Mouse (Mus musculus): ENCODE results near the gene 2610318N02Rik. TPM values are rescaled to one million over a fixed set of nuclear protein-coding genes. Genes with fewer than 3 reads are reported as not detected.
A peak's percentile ranks its signal among the peaks of the same experiment; 100 is the strongest.
"Not testable (repeated sequence)": the region's sequence is repeated elsewhere in the genome, so short reads cannot be mapped to it uniquely, and the experiment has no call there.

2610318N02Rik gene
- polyA plus RNA-seq (2015; fragmentation: Nextera tagmentation; extraction: Ambion mirVana): 3.5 and 4.4 TPM in 2 replicates

- Histone ChIP-seq H3K4me3 (ENCODE audit: low read depth, low read length) (peak within 1 kb of the TSS; percentile 32), H3K4me2 (replicated peaks; ENCODE audit: low read depth) (peak within 1 kb of the TSS; percentile 67), H3K4me1 (replicated peaks; ENCODE audit: control insufficient read depth, insufficient read depth) (0 out of 2 replicates have a peak, but pooled peaks cover 3% of the 10 kb centered on the region), H3K27me3 (ENCODE audit: control insufficient read depth, insufficient read depth, low read length) (no peaks in the 10 kb centered on the region), H3K27ac (replicated peaks) (no peak within 1 kb of the TSS; the same call in 1 of the 2 replicates), H3K36me3 (ENCODE audit: control insufficient read depth, insufficient read depth, low read length) (no peaks in the 10 kb centered on the region), H3K9ac (ENCODE audit: low read length) (peak within 1 kb of the TSS; percentile 45), H3K9me3 (ENCODE audit: control insufficient read depth, low read length) (no peaks in the 10 kb centered on the region)
- peak; percentile 88 for ATAC-seq (ENCODE audit: low FRiP score, low TSS enrichment)
- 3% methylated on average over 25 of the region's 25 CpGs for WGBS
- no peak for TF ChIP-seq EP300 (optimal IDR thresholded peaks at IDR 0.05)
- TF ChIP-seq CTCF (IDR thresholded peaks at IDR 0.05; ENCODE audit: low read depth): peak; percentile 15; the same call in 1 of the 2 replicates
- peak; percentile 85 for DNase-seq (ENCODE audit: low spot score)
Measured at GRCm38 (mm10) chr16:17124871-17125520, at the start of gene 2610318N02Rik. Gene 2610318N02Rik (minus strand): TSS chr16:17125167.

GRCm38 (mm10) chr16:17168049-17168448 is 43.1 kb upstream of the 2610318N02Rik start:
- peaks cover 4% of the 10 kb centered on the region; the same call in 1 of the 2 replicates for H3K36me3 ChIP-seq (ENCODE audit: control insufficient read depth, insufficient read depth, low read length)
- H3K27ac ChIP-seq (replicated peaks): peak overlapping the region; percentile 35; the same call in 1 of the 2 replicates
- H3K9me3 ChIP-seq (ENCODE audit: control insufficient read depth, low read length): no peaks in the 10 kb centered on the region
- ATAC-seq (ENCODE audit: low FRiP score, low TSS enrichment): no peak; the same call in 1 of the 2 replicates
- no peak for TF ChIP-seq CTCF (IDR thresholded peaks at IDR 0.05; ENCODE audit: low read depth)
- TF ChIP-seq EP300 (optimal IDR thresholded peaks at IDR 0.05): no peak
- WGBS: 65% methylated on average over 5 of the region's 5 CpGs
- H3K4me2 ChIP-seq (replicated peaks; ENCODE audit: low read depth): no peak overlapping the region
- peak; percentile 45 for DNase-seq (ENCODE audit: low spot score)
- no peaks in the 10 kb centered on the region for H3K4me1 ChIP-seq (replicated peaks; ENCODE audit: control insufficient read depth, insufficient read depth)
- H3K27me3 ChIP-seq (ENCODE audit: control insufficient read depth, insufficient read depth, low read length): no peaks in the 10 kb centered on the region
- H3K4me3 ChIP-seq (ENCODE audit: low read depth, low read length): no peak overlapping the region
- no peak overlapping the region for H3K9ac ChIP-seq (ENCODE audit: low read length)

- H3K27ac ChIP-seq (replicated peaks): peak overlapping the region; percentile 61; the same call in 1 of the 2 replicates
- H3K4me1 ChIP-seq (replicated peaks; ENCODE audit: control insufficient read depth, insufficient read depth): no peaks in the 10 kb centered on the region
- peaks cover 4% of the 10 kb centered on the region; the same call in 1 of the 2 replicates for H3K36me3 ChIP-seq (ENCODE audit: control insufficient read depth, insufficient read depth, low read length)
- no peak overlapping the region for H3K4me3 ChIP-seq (ENCODE audit: low read depth, low read length)
- no peak overlapping the region for H3K4me2 ChIP-seq (replicated peaks; ENCODE audit: low read depth)
- TF ChIP-seq EP300 (optimal IDR thresholded peaks at IDR 0.05) (no peak), CTCF (IDR thresholded peaks at IDR 0.05; ENCODE audit: low read depth) (no peak)
- H3K27me3 ChIP-seq (ENCODE audit: control insufficient read depth, insufficient read depth, low read length): no peaks in the 10 kb centered on the region
- no peaks in the 10 kb centered on the region for H3K9me3 ChIP-seq (ENCODE audit: control insufficient read depth, low read length)
- DNase-seq (ENCODE audit: low spot score) (no peak), ATAC-seq (ENCODE audit: low FRiP score, low TSS enrichment) (peak; percentile 90)
- H3K9ac ChIP-seq (ENCODE audit: low read length): no peak overlapping the region
Measured at GRCm38 (mm10) chr16:17167179-17167578, 42.2 kb upstream of the 2610318N02Rik start.

- WGBS: 67% methylated on average over 1 of the region's 1 CpGs
- H3K9ac ChIP-seq (ENCODE audit: low read length); H3K4me2 ChIP-seq (replicated peaks; ENCODE audit: low read depth); ATAC-seq (ENCODE audit: low FRiP score, low TSS enrichment); H3K27ac ChIP-seq (replicated peaks); H3K4me1 ChIP-seq (replicated peaks; ENCODE audit: control insufficient read depth, insufficient read depth); DNase-seq (ENCODE audit: low spot score); H3K36me3 ChIP-seq (ENCODE audit: control insufficient read depth, insufficient read depth, low read length); H3K9me3 ChIP-seq (ENCODE audit: control insufficient read depth, low read length); H3K27me3 ChIP-seq (ENCODE audit: control insufficient read depth, insufficient read depth, low read length); H3K4me3 ChIP-seq (ENCODE audit: low read depth, low read length): not testable (repeated sequence)
Measured at GRCm38 (mm10) chr16:17165478-17165877, 40.5 kb upstream of the 2610318N02Rik start.

- 92% methylated on average over 2 of the region's 2 CpGs for WGBS
- H3K9me3 ChIP-seq (ENCODE audit: control insufficient read depth, low read length): no peaks in the 10 kb centered on the region
- no peak overlapping the region for H3K9ac ChIP-seq (ENCODE audit: low read length)
- no peaks in the 10 kb centered on the region for H3K4me1 ChIP-seq (replicated peaks; ENCODE audit: control insufficient read depth, insufficient read depth)
- H3K4me3 ChIP-seq (ENCODE audit: low read depth, low read length): no peak overlapping the region
- no peak overlapping the region for H3K27ac ChIP-seq (replicated peaks)
- no peak overlapping the region for H3K4me2 ChIP-seq (replicated peaks; ENCODE audit: low read depth)
- DNase-seq (ENCODE audit: low spot score) (no peak), ATAC-seq (ENCODE audit: low FRiP score, low TSS enrichment) (no peak)
- no peaks in the 10 kb centered on the region for H3K27me3 ChIP-seq (ENCODE audit: control insufficient read depth, insufficient read depth, low read length)
- no peak for TF ChIP-seq EP300 (optimal IDR thresholded peaks at IDR 0.05)
- no peak for TF ChIP-seq CTCF (IDR thresholded peaks at IDR 0.05; ENCODE audit: low read depth)
- H3K36me3 ChIP-seq (ENCODE audit: control insufficient read depth, insufficient read depth, low read length): peaks cover 20% of the 10 kb centered on the region
Measured at GRCm38 (mm10) chr16:17154346-17154745, 29.4 kb upstream of the 2610318N02Rik start.

GRCm38 (mm10) chr16:17151874-17152273 is 26.9 kb upstream of the 2610318N02Rik start:
- H3K4me1 ChIP-seq (replicated peaks; ENCODE audit: control insufficient read depth, insufficient read depth): 0 out of 2 replicates have a peak, but pooled peaks cover 4% of the 10 kb centered on the region
- no peak for TF ChIP-seq EP300 (optimal IDR thresholded peaks at IDR 0.05)
- no peak for TF ChIP-seq CTCF (IDR thresholded peaks at IDR 0.05; ENCODE audit: low read depth)
- no peak overlapping the region for H3K27ac ChIP-seq (replicated peaks)
- 96% methylated on average over 4 of the region's 4 CpGs for WGBS
- ATAC-seq (ENCODE audit: low FRiP score, low TSS enrichment): no peak
- no peak overlapping the region for H3K4me2 ChIP-seq (replicated peaks; ENCODE audit: low read depth)
- H3K4me3 ChIP-seq (ENCODE audit: low read depth, low read length): no peak overlapping the region
- no peaks in the 10 kb centered on the region for H3K27me3 ChIP-seq (ENCODE audit: control insufficient read depth, insufficient read depth, low read length)
- no peaks in the 10 kb centered on the region for H3K9me3 ChIP-seq (ENCODE audit: control insufficient read depth, low read length)
- H3K9ac ChIP-seq (ENCODE audit: low read length): no peak overlapping the region
- DNase-seq (ENCODE audit: low spot score): no peak
- H3K36me3 ChIP-seq (ENCODE audit: control insufficient read depth, insufficient read depth, low read length): peaks cover 15% of the 10 kb centered on the region
